8 mouse cellular contexts compared by ENCODE assay signal in genomic region chr3:36688874-36689273, GRCm38 (mm10). TPM values are rescaled to one million over a fixed set of nuclear protein-coding genes. Genes with fewer than 3 reads are reported as not detected.
A peak's percentile ranks its signal among the peaks of the same experiment; 100 is the strongest.
DNase-seq lines count a peak whose midpoint lies in the region; ATAC-seq lines count a peak whose summit lies in the region.

No protein-coding gene starts in this region.

- H3K9me3 ChIP-seq in hindbrain, embryonic 15.5 days, result no peaks in the 10 kb centered on the region

- peak; percentile 64 to 87 for DNase-seq in adrenal gland, adult (ENCODE audit: inconsistent age in 2 of 2, low spot score in 1 of 2)
- DNase-seq in cerebellum, postnatal 14 days, result peak; percentile 81 to 84
- peak; percentile 52 for DNase-seq in gastrocnemius, adult 18-20 months (ENCODE audit: low spot score)
- peak; percentile 41 to 48 for DNase-seq in layer of hippocampus, postnatal 36 days
- DNase-seq in lung, postnatal 36 days, result peak; percentile 61
- DNase-seq in right cerebral cortex, postnatal 14 days, result peak; percentile 68
- DNase-seq in adipocyte (ENCODE audit: low spot score), result no peak

- peak overlapping the region; percentile 83 for H3K4me3 ChIP-seq in hindbrain, embryonic 15.5 days

- H3K9ac ChIP-seq in hindbrain, embryonic 15.5 days, result peak overlapping the region; percentile 86; the same call in 1 of the 2 replicates

- H3K27ac ChIP-seq in hindbrain, embryonic 15.5 days (replicated peaks), result peak overlapping the region; percentile 79

- no peaks in the 10 kb centered on the region for H3K36me3 ChIP-seq in hindbrain, embryonic 15.5 days

- peaks cover 12% of the 10 kb centered on the region; the same call in 1 of the 2 replicates for H3K4me1 ChIP-seq in hindbrain, embryonic 15.5 days (replicated peaks)

- H3K4me2 ChIP-seq in hindbrain, embryonic 15.5 days, result peak overlapping the region; percentile 75

- peak; percentile 32 for ATAC-seq in hindbrain, embryonic 15.5 days (ENCODE audit: low FRiP score, low read depth)

- H3K27me3 ChIP-seq in hindbrain, embryonic 15.5 days, result peaks cover 3% of the 10 kb centered on the region; the same call in 1 of the 2 replicates

- 2% methylated on average over 21 of the region's 21 CpGs for WGBS in hindbrain, embryonic 15.5 days

RNA-seq across cellular contexts. Expression of gene Trpc3, which starts 1.1 kb away (rescaled TPM):
- total RNA-seq in gastrocnemius, adult 18-20 months (2021), result 1 to 10 TPM; 1.4 to 2.2 TPM
- 13.4 and 13.9 TPM in 2 replicates for polyA plus RNA-seq in hindbrain, embryonic 15.5 days (2015; fragmentation: Nextera tagmentation; extraction: Ambion mirVana)
- total RNA-seq in layer of hippocampus, postnatal 36 days (2021), result 1 to 10 TPM; 4.7 to 5.9 TPM
